Mouse (Mus musculus): ENCODE data around the gene Snip1. TPM values are rescaled to one million over a fixed set of nuclear protein-coding genes. Genes with fewer than 3 reads are reported as not detected.

Gene Snip1
- total and polyA plus RNA-seq, 3 experiments: 23.5 to 46.6 (median 25.8) TPM

DNA sequence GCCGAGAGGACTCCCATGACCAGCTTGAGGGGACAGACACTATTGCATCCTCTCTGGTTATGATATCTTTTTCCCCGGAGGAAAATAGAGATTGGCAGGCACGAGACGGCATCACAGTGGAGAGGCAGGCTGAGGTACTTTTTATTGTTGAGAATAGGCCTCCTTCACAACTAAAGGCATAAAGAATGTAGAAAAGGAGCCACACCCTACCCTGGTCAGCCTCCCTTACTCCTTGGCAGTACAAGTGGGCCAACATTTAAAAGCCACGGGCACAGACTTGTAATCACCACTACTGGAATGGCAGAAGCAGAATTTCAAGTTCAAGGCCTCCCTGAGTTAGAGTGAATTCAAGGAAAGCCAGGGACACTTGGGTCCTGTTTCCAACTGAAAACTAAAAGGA, 8.4 kb upstream of the Snip1 start:
- H3K4me3 ChIP-seq (replicated peaks in 1 of 3; ENCODE audit: low read depth in 2 of 3, low read length in 2 of 3, poor library complexity in 1 of 3): no peak overlapping the region
- peaks cover 34 to 59% of the 10 kb centered on the region in 2 experiments for H3K36me3 ChIP-seq (replicated peaks in 1 of 2; ENCODE audit: control insufficient read depth in 1 of 2, insufficient read depth in 1 of 2, low read length in 1 of 2)
- H3K4me2 ChIP-seq (ENCODE audit: insufficient read depth, low read depth, poor library complexity, severe bottlenecking): no peak overlapping the region
- H3K79me2 ChIP-seq (replicated peaks; ENCODE audit: control insufficient read depth, extremely low read depth, insufficient read depth, poor library complexity, severe bottlenecking): no peaks in the 10 kb centered on the region
- no peaks in the 10 kb centered on the region for H3K27me3 ChIP-seq (replicated peaks)
- DNase-seq (ENCODE audit: extremely low read depth): no peak
- dilution Hi-C loops (cut with MboI; ENCODE audit: extremely low pct_ligation_motif_present, extremely low pct_unique_long_range_greater_than_20kb, low sequenced_read_pairs): loop anchor here (25.0 kb wide), 1 partner anchor 96 kb away; no protein-coding TSS in a partner anchor
- in situ Hi-C loops (cut with MboI; ENCODE audit: low pct_ligation_motif_present, low pct_unique_long_range_greater_than_20kb, low sequenced_read_pairs): loop anchor here (25.0 kb wide), 1 partner anchor 296 kb away; no protein-coding TSS in a partner anchor
- peaks cover 0 to 6% of the 10 kb centered on the region in 2 experiments; a peak in 2 of 4 replicates for H3K4me1 ChIP-seq (ENCODE audit: control insufficient read depth in 1 of 2, insufficient read depth in 2 of 2)
- TF ChIP-seq GABPA (IDR thresholded peaks at IDR 0.05; ENCODE audit: insufficient replicate concordance, low read depth, low read length): no peak
- no peak for TF ChIP-seq TCF12 (IDR thresholded peaks at IDR 0.05; ENCODE audit: low read depth, low read length)
- no peak for TF ChIP-seq TBP (conservative IDR thresholded peaks at IDR 0.05; ENCODE audit: low read depth, low read length)
- TF ChIP-seq BHLHE40 (IDR thresholded peaks at IDR 0.05; ENCODE audit: low read depth, low read length): no peak
- TF ChIP-seq POLR2AphosphoS2 (IDR thresholded peaks at IDR 0.05; ENCODE audit: low read depth, low read length): no peak
- no peak for TF ChIP-seq E2F4 (IDR thresholded peaks at IDR 0.05; ENCODE audit: insufficient replicate concordance, low read depth, low read length)
- TF ChIP-seq CTCF (conservative IDR thresholded peaks at IDR 0.05 in 1 of 2, IDR thresholded peaks at IDR 0.05 in 1 of 2; ENCODE audit: low read depth in 2 of 2, low read length in 2 of 2): no peak
- no peak for TF ChIP-seq MAZ (IDR thresholded peaks at IDR 0.05; ENCODE audit: low read depth, low read length)
- TF ChIP-seq RCOR1 (conservative IDR thresholded peaks at IDR 0.05; ENCODE audit: low read depth, low read length): no peak
- TF ChIP-seq MAX (IDR thresholded peaks at IDR 0.05; ENCODE audit: low read length): no peak
- no peak for TF ChIP-seq KAT2A (IDR thresholded peaks at IDR 0.05; ENCODE audit: insufficient replicate concordance, low read length)
- no peak for TF ChIP-seq SMC3 (IDR thresholded peaks at IDR 0.05; ENCODE audit: low read depth, low read length)
- no peak for TF ChIP-seq JUND (conservative IDR thresholded peaks at IDR 0.05; ENCODE audit: low read depth, low read length)
- no peak for TF ChIP-seq MEF2A (IDR thresholded peaks at IDR 0.05; ENCODE audit: borderline replicate concordance, low read depth, low read length)
- no peak for TF ChIP-seq NELFE (IDR thresholded peaks at IDR 0.05; ENCODE audit: low read depth, low read length)
- TF ChIP-seq ELF1 (IDR thresholded peaks at IDR 0.05; ENCODE audit: low read depth, low read length): no peak
- no peak for TF ChIP-seq NRF1 (IDR thresholded peaks at IDR 0.05; ENCODE audit: low read depth, low read length)
- TF ChIP-seq ZC3H11A (IDR thresholded peaks at IDR 0.05; ENCODE audit: low read depth, low read length): no peak
- no peak for TF ChIP-seq MXI1 (IDR thresholded peaks at IDR 0.05; ENCODE audit: low read depth, low read length)
- no peak for TF ChIP-seq UBTF (IDR thresholded peaks at IDR 0.05; ENCODE audit: low read depth, low read length)
- H3K9me3 ChIP-seq (replicated peaks; ENCODE audit: low read length): no peaks in the 10 kb centered on the region
- no peak overlapping the region for H3K9ac ChIP-seq (ENCODE audit: insufficient read depth, low read depth)
- no peak overlapping the region for H3K27ac ChIP-seq (ENCODE audit: insufficient read depth, low read depth)

DNA sequence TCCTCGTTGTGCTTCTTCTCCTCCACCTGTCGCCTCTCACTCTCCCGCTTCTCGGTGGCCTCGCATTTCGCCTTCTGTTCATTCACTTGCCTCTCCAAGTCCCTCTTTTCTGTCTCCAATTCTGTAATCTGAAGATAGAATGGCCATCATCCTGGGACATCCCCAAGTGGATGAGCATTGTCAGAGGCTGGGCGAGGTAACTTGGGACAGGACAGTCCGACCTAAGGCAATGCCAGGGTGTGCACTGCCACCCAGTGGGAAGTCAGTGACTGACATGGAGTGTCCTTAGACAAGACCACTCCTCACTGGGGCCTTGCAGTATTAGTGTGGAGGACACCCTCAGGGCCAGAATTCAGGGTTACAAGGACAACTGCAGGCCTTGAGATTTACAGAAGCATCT, 7.4 kb upstream of the Snip1 start:
- no peak overlapping the region for H3K4me3 ChIP-seq (replicated peaks in 1 of 3; ENCODE audit: low read depth in 2 of 3, low read length in 2 of 3, poor library complexity in 1 of 3)
- no peak overlapping the region for H3K9ac ChIP-seq (ENCODE audit: insufficient read depth, low read depth)
- H3K4me2 ChIP-seq (ENCODE audit: insufficient read depth, low read depth, poor library complexity, severe bottlenecking): peak overlapping the region; percentile 9; the same call in 1 of the 2 replicates
- no peaks in the 10 kb centered on the region for H3K79me2 ChIP-seq (replicated peaks; ENCODE audit: control insufficient read depth, extremely low read depth, insufficient read depth, poor library complexity, severe bottlenecking)
- DNase-seq (ENCODE audit: extremely low read depth): peak; percentile 42
- no peaks in the 10 kb centered on the region for H3K27me3 ChIP-seq (replicated peaks)
- dilution Hi-C loops (cut with MboI; ENCODE audit: extremely low pct_ligation_motif_present, extremely low pct_unique_long_range_greater_than_20kb, low sequenced_read_pairs) (loop anchor here (25.0 kb wide), 1 partner anchor 97 kb away; no protein-coding TSS in a partner anchor), in situ Hi-C loops (cut with MboI; ENCODE audit: low pct_ligation_motif_present, low pct_unique_long_range_greater_than_20kb, low sequenced_read_pairs) (loop anchor here (25.0 kb wide), 1 partner anchor 297 kb away; no protein-coding TSS in a partner anchor)
- H3K9me3 ChIP-seq (replicated peaks; ENCODE audit: low read length): no peaks in the 10 kb centered on the region
- H3K36me3 ChIP-seq (replicated peaks in 1 of 2; ENCODE audit: control insufficient read depth in 1 of 2, insufficient read depth in 1 of 2, low read length in 1 of 2): peaks cover 25 to 49% of the 10 kb centered on the region in 2 experiments
- no peak overlapping the region for H3K27ac ChIP-seq (ENCODE audit: insufficient read depth, low read depth)
- TF ChIP-seq CTCF (conservative IDR thresholded peaks at IDR 0.05 in 1 of 2, IDR thresholded peaks at IDR 0.05 in 1 of 2; ENCODE audit: low read depth in 2 of 2, low read length in 2 of 2) (peak; percentile 12 to 82; a peak in 2 of 4 replicates), TCF12 (IDR thresholded peaks at IDR 0.05; ENCODE audit: low read depth, low read length) (no peak), MAFK (IDR thresholded peaks at IDR 0.05; ENCODE audit: insufficient replicate concordance, low read length) (no peak), MAZ (IDR thresholded peaks at IDR 0.05; ENCODE audit: low read depth, low read length) (no peak), SMC3 (IDR thresholded peaks at IDR 0.05; ENCODE audit: low read depth, low read length) (peak; percentile 73), RAD21 (IDR thresholded peaks at IDR 0.05; ENCODE audit: low read depth, low read length) (peak; percentile 80), ELF1 (IDR thresholded peaks at IDR 0.05; ENCODE audit: low read depth, low read length) (no peak)
- peaks cover 10 to 15% of the 10 kb centered on the region in 2 experiments for H3K4me1 ChIP-seq (ENCODE audit: control insufficient read depth in 1 of 2, insufficient read depth in 2 of 2)

Measured in CH12.LX (cell line).